Mouse (Mus musculus): ENCODE data around the gene Gstcd. TPM values are rescaled to one million over a fixed set of nuclear protein-coding genes. Genes with fewer than 3 reads are reported as not detected.

Gstcd gene
- polyA plus RNA-seq, 1 experiment: 5.7 TPM

GRCm38 (mm10) chr3:132940181-132940990, 151.4 kb downstream of the Gstcd start:
- DNase-seq (ENCODE audit: low spot score): no peak

DNA sequence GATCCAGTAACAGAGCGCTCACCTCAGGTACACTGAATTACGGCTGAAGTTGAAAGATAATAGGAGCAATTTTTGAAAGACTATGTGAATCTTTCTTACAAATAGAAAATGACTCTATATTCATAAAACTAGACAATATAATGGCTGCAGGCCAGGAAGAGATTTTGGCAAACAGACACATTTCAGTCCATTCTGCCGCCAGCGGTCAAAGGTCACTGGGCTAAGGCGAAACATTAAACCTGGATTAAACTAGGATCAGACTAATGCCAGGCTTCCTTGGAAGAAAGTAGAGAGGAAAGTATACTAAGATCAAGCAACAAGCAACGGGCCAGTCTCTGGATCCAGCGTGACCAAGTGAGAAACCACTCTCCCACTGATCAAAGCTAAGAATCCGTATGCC, 152.8 kb downstream of the Gstcd start:
- no peak for DNase-seq (ENCODE audit: low spot score)

DNA sequence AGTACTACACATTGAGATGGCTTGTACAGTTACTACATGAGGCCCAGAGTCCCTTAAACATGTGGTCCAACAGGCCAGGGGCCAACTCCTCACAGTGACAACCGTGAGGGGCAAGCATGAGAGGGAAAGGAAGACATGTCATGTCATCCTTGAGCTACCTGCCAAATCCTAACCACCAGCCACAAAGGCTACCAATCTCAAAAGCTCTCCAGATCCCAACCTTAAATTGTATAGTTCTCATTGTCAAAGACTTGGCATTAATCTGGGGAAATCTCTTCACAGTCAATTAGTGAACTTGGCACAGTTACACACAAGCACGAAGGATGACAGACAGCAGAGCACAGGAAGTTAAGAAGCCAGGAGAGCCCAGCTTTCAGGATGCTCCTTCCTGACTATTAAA, 157.2 kb downstream of the Gstcd start:
- no peak for DNase-seq (ENCODE audit: low spot score)

Other genes starting within 250 kb of the Gstcd start
- gene Npnt, start 141.7 kb downstream of the Gstcd start, polyA plus RNA-seq (2012; rRNA removed): 5.1 and 5.7 TPM in 2 replicates
- gene Ints12, start 193 bp downstream of the Gstcd start, polyA plus RNA-seq (2012; rRNA removed): 10.8 and 11.1 TPM in 2 replicates
- gene Arhgef38, start 142.9 kb upstream of the Gstcd start, polyA plus RNA-seq (2012; rRNA removed): not detected in 2 replicates
- 47.7 and 52.3 TPM in 2 replicates for gene Ppa2, start 218.1 kb upstream of the Gstcd start, polyA plus RNA-seq (2012; rRNA removed)